Mouse (Mus musculus) layer of hippocampus, adult 9-10 months (tissue): ENCODE measurements around the gene Asic2.

ENCODE experiments used
- DNase-seq: peaks from one replicate; pipeline ENCODE4 v3.0.0; 2022; ENCODE audit warnings: low spot score

Gene Asic2

GRCm38 (mm10) chr11:80848131-80848530 is 1120.1 kb downstream of the Asic2 start:
- no peak for DNase-seq

GRCm38 (mm10) chr11:80846115-80846514 is 1122.1 kb downstream of the Asic2 start:
- no peak for DNase-seq

DNA sequence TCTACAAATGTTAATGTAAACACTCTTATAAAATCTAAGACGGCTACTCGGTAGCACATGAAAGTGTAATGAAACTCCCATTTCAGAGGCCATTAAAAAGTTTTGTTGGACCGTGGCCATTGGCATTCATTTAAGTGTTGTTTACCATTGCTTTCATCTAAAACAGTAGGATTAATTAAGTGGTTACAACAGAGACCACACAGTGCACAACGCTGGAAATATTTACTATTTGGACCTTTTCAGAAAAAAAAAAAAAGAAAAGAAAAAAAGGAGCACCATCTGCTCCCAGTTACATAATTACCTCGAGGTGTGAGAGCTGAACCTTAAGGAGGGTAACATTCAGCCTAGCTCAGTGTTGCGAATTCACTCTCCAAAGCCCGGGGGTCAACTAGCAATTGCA is 1122.8 kb downstream of the Asic2 start:
- DNase-seq: no peak

- DNase-seq: no peak
These were observed 1124.8 kb downstream of the Asic2 start for GRCm38 (mm10) chr11:80843435-80843834.

DNA sequence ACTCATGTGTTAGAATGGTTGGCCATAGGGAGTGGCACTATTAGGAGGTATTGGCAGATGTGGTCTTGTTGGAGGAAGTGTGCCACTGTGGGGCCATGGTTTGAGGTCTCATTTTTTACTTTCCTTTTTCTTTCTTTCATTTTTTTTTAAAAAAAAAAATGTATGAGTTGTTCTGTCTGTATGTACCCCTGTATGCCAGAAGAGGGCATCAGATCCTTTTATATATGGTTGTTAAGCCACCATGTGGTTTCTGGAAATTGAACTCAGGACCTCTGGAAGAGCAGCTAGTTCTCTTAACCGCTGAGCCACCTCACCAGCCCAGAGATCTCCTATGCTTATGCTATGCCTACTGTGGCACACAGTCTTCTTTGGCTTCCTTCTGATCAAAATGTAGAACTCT is 1129.5 kb downstream of the Asic2 start:
- DNase-seq: no peak

- DNase-seq: no peak
These were observed 1132.4 kb downstream of the Asic2 start for GRCm38 (mm10) chr11:80835841-80836240.

DNA sequence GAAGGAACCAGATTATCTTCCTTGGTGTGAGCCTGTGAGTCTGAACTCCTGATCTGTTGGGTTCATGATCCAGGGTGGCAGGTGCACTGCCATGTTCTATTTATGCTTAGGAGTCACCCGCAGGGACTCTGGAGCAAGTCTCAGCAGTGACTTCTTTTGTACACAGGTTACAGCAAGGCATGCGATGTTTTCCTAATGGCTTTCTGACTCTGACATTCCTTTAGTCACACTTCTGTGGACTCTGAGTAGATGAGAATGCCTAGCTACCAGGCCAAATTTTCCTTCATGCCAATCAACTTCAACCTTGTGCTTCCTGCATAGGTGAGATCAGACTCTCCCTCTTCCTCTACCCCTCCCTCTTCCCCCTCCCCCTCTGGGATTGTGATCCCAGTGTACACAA is 1132.9 kb downstream of the Asic2 start:
- DNase-seq: no peak
